Mouse (Mus musculus): ENCODE measurements at regions not wholly inside any gene's neighbourhood (a gene's known extent, or its start where the extent isn't known, plus 50 kb on each side); places are given as distances from the start of the nearest gene placed in this dataset.

DNA sequence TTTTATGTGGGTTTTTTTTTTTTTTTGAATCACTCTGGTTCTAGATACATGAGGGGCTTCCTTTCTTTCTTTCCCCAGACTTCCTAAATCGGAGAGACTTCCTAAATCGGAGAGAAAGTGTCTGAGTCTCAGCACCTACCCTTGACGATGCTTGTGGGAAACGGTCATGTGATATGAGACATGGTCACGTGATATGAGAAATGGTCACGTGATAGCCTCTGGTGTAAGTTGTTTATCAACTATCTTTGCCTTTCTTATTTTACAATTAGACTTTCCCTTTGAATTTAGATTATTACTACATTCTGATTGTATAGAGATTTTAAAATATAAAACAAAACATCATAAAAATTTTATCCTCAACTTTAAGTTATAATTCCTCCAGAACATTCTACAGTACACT is 330.1 kb upstream of the Frg1 start:
- TF ChIP-seq CTCF (IDR thresholded peaks at IDR 0.05; ENCODE audit: extremely low read depth, insufficient read depth, low read length): no peak
- TF ChIP-seq POLR2A (IDR thresholded peaks at IDR 0.05; ENCODE audit: extremely low read depth, insufficient read depth, low read length): no peak
